Mouse (Mus musculus) midbrain, postnatal 0 days (tissue): ENCODE data around the gene Wdr95. TPM values are rescaled to one million over a fixed set of nuclear protein-coding genes. Genes with fewer than 3 reads are reported as not detected.
"Not testable (repeated sequence)": the region's sequence is repeated elsewhere in the genome, so short reads cannot be mapped to it uniquely, and the experiment has no call there.

Source experiments
- ATAC-seq: fragments of 200-750 bp; cut with Nextera tagmentation; 2 replicates; pipeline ENCODE4 v1.8.0; 2017; ENCODE audit warnings: moderate number of reproducible peaks, mild to moderate bottlenecking, moderate TSS enrichment, moderate library complexity; ENCODE audit not compliant: low FRiP score
- DNase-seq: peaks from one replicate; pipeline ENCODE4 v3.0.0-alpha.2; 2015; ENCODE audit warnings: low spot score
- H3K27ac ChIP-seq: fragments of 300-500 bp; sonication (generic); 2 replicates; pipeline ENCODE4 v1.5.1; 2014; ENCODE audit warnings: low read depth, mild to moderate bottlenecking, low read length, mixed read lengths
- H3K27me3 ChIP-seq: fragments of 300-500 bp; sonication (generic); 2 replicates; pipeline ENCODE4 v1.6.1; 2014; ENCODE audit warnings: low read length, control low read depth, mixed read lengths; ENCODE audit not compliant: insufficient read depth
- H3K36me3 ChIP-seq: fragments of 300-500 bp; sonication (generic); 2 replicates; pipeline ENCODE4 v1.6.1; 2014; ENCODE audit warnings: low read length, control low read depth, mixed read lengths; ENCODE audit not compliant: insufficient read depth
- H3K4me1 ChIP-seq: fragments of 300-500 bp; sonication (generic); 2 replicates; pipeline ENCODE4 v1.6.1; 2014; ENCODE audit warnings: mild to moderate bottlenecking, control low read depth, antibody characterized with exemption, low read length, mixed read lengths; ENCODE audit not compliant: insufficient read depth
- H3K4me2 ChIP-seq: fragments of 300-500 bp; sonication (generic); 2 replicates; pipeline ENCODE4 v1.6.1; 2014; ENCODE audit warnings: low read depth, mild to moderate bottlenecking, low read length, mixed read lengths; ENCODE audit not compliant: poor library complexity, severe bottlenecking
- H3K4me3 ChIP-seq: fragments of 300-500 bp; sonication (generic); 2 replicates; pipeline ENCODE4 v1.5.1; 2014; ENCODE audit warnings: low read depth, mild to moderate bottlenecking, low read length, moderate library complexity
- H3K9ac ChIP-seq: fragments of 300-500 bp; sonication (generic); replicated peaks from 2 replicates; pipeline ENCODE4 v1.6.1; 2014; ENCODE audit warnings: mild to moderate bottlenecking, low read length, moderate library complexity, mixed read lengths; ENCODE audit not compliant: poor library complexity, severe bottlenecking
- H3K9me3 ChIP-seq: fragments of 300-500 bp; sonication (generic); 2 replicates; pipeline ENCODE4 v1.6.1; 2016; ENCODE audit warnings: low read length, control low read depth
- CTCF ChIP-seq: IDR thresholded peaks from 2 replicates; pipeline ENCODE4 v1.5.1; 2016; ENCODE audit warnings: antibody characterized with exemption, mild to moderate bottlenecking
- WGBS: fragments of 180-500 bp; shearing (Covaris S2); extraction: QIAGEN DNeasy Blood & Tissue Kit; methylation state at CpG from one replicate; pipeline ENCODE4 v1.1.7; 2014; 5-methylcytosine and 5-hydroxymethylcytosine counted together
- polyA plus RNA-seq: library from polyadenylated mRNA; unstranded; fragments of >200 nt; fragmentation: Nextera tagmentation; extraction: Ambion mirVana; gene quantifications from 2 replicates; pipeline ENCODE4 v1.2.1, GENCODE M21; 2015
- total RNA-seq: library from RNA; depleted of rRNA; stranded (reverse); fragments of >200 nt; gene quantifications from 2 replicates; pipeline ENCODE4 v1.2.3, GENCODE M21; 2014

Wdr95 gene
- total and polyA plus RNA-seq, 2 experiments from 2014 or later, result 0.33 to 0.41 TPM

DNA sequence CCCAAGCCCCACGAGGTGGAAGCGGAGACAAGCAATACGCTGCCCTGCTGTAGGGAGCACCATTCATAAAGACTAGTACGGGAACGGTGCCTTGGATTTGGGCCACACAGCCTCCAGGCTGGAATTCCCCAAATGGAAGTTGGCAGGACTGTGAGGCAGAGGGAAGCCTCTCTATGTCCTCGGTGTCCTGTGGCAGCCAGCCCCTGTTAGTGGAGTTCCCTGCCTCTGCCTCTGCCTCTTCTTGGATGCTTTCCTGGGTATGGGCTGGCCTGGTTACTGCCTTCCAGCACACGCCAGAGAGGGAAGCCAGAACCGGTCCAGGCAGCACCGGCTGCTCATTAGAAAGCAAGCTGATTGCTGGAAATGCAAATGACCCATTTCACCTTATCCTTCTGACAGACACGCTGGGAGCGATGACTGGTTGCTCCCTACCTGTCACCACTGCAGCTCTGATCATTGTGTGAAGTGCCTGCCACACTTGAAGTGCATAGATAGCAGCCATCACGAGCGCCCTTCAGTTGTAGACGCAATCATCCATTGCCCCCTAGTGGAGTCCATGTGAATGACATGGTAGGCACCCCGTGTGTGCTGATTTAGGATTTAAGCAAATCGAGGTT is 4.1 kb upstream of the Wdr95 start:
- no peak overlapping the region for H3K9ac ChIP-seq
- no peaks in the 10 kb centered on the region for H3K9me3 ChIP-seq
- H3K36me3 ChIP-seq, result no peaks in the 10 kb centered on the region
- H3K27me3 ChIP-seq, result no peaks in the 10 kb centered on the region
- peaks cover 19% of the 10 kb centered on the region; the same call in 1 of the 2 replicates for H3K4me1 ChIP-seq
- H3K4me3 ChIP-seq, result no peak overlapping the region
- TF ChIP-seq CTCF, result peak; percentile 99
- peak; percentile 96 for DNase-seq
- H3K4me2 ChIP-seq, result peak overlapping the region; percentile 22; the same call in 1 of the 2 replicates
- peak; percentile 86 for ATAC-seq
- H3K27ac ChIP-seq, result peak overlapping the region; percentile 91
- 3% methylated on average over 15 of the region's 16 CpGs for WGBS

DNA sequence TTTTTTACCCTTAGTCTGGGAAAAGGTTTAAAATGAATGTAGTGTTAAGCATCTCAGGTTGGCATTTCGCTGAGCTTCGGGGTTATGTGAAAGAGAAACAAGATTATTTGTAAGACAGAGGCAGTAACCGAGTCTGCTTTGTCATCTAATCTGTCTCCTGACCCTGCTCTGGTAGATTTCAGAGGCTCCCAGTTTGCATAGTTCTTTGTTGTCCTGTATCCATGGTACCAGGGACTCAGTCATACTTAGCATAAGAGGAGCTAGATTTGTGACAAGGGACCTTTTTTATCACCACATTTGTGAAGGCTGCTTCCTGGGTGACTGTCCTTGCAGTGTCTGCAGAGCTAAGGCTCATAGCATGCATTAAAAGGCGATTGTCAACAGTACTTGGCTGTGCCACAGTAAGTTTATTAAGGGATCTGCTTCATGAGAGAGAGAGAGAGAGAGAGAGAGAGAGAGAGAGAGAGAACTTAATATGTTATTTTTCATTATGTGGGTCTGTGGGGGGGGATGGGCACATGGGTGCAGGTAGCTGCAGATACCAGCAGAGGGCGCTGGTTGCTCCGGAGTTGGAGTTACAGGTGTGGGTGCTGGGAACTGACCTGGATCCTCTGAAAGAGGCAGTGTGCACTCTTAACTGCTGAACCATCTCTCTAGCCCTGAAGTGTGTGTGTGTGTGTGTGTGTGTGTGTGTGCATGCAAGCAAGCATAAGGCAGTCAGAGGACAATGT is 3.3 kb upstream of the Wdr95 start:
- 40% methylated on average over 6 of the region's 6 CpGs for WGBS
- no peak overlapping the region for H3K9ac ChIP-seq
- DNase-seq (peak; percentile 49), ATAC-seq (no peak)
- H3K27me3 ChIP-seq, result no peaks in the 10 kb centered on the region
- peak; percentile 68 for TF ChIP-seq CTCF
- 0 out of 2 replicates have a peak overlapping the region, but pooled peaks have one; percentile 20 for H3K4me2 ChIP-seq
- H3K9me3 ChIP-seq, result no peaks in the 10 kb centered on the region
- peak overlapping the region; percentile 91; the same call in 1 of the 2 replicates for H3K27ac ChIP-seq
- no peak overlapping the region for H3K4me3 ChIP-seq
- peaks cover 21% of the 10 kb centered on the region; the same call in 1 of the 2 replicates for H3K4me1 ChIP-seq
- no peaks in the 10 kb centered on the region for H3K36me3 ChIP-seq

DNA sequence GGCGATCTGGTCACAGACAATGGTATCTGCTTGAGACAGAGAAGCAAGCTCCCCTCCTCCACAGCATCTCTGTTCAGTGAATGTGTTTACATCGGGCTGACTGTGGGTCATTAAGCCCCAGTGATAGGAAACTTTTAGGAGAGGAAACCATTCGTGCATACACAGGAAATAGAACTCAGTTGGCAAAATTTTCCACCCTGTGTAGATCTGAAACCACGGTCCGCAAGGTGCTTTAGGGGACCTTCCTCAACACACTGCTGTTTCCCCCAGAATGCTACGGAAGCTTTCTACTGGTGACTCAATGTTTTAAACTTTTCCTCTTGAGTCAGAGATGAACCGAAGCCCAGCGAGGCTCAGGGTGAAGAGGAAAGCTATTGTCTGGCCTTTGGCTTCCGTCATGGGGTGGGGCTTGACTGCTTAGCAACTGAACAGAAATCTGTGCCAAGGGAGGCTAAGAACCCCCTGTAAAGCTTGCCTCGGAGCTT is 2.0 kb upstream of the Wdr95 start:
- no peaks in the 10 kb centered on the region for H3K27me3 ChIP-seq
- WGBS, result 40% methylated on average over 10 of the region's 10 CpGs
- H3K4me1 ChIP-seq, result peaks cover 21% of the 10 kb centered on the region; the same call in 1 of the 2 replicates
- H3K27ac ChIP-seq, result no peak overlapping the region
- no peak overlapping the region for H3K4me3 ChIP-seq
- no peak overlapping the region for H3K4me2 ChIP-seq
- no peaks in the 10 kb centered on the region for H3K36me3 ChIP-seq
- ATAC-seq, result no peak
- H3K9ac ChIP-seq, result no peak overlapping the region
- DNase-seq, result peak; percentile 73
- no peaks in the 10 kb centered on the region for H3K9me3 ChIP-seq
- no peak for TF ChIP-seq CTCF

DNA sequence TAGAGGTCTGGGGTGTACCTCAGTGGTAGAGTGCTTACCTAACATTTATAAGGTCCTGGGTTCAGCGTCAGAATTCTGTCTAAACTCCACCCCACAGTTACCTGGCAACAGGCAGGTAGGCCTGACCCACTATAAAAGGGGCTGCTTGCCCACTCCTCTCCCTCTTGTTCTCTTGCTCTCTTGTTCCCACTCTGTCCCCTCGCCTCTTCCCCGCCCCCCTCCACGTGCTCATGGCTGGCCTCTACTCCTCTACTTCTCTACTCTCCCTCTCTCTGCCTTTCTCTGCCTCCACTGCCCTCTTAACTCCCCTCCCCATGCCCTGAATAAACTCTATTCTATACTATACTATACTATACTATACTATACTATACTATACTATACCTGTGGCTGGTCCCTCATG is 1.2 kb upstream of the Wdr95 start:
- H3K9ac ChIP-seq, H3K36me3 ChIP-seq, H3K4me3 ChIP-seq, H3K9me3 ChIP-seq, H3K4me2 ChIP-seq, DNase-seq, H3K27ac ChIP-seq, H3K27me3 ChIP-seq: not testable (repeated sequence)
- 79% methylated on average over 4 of the region's 4 CpGs for WGBS
- peaks cover 21% of the 10 kb centered on the region; the same call in 1 of the 2 replicates for H3K4me1 ChIP-seq
- 0 out of 2 replicates have a peak, but pooled peaks have one; percentile 4 for ATAC-seq

DNA sequence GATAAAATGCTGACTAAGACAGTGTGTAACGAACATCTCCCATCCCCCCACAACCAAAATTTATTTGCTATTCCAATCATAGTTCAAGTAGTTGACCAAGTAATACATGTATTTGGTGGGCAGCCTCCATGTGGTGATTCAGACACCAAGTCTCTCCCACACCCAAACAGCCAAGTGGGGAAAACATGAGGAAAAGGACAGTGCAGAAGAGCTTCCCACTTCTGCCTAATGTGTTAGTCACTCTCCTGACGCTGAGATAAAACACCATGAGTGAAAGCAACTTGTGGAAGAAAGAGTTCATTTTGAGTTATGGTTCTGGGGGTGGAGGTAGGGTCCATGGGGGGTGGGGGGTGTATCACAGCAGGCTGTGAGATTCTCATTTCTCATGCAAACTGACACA is 5.4 kb downstream of the Wdr95 start:
- Histone ChIP-seq H3K9ac (no peak overlapping the region), H3K9me3 (no peaks in the 10 kb centered on the region), H3K4me3 (no peak overlapping the region), H3K4me2 (no peak overlapping the region), H3K36me3 (no peaks in the 10 kb centered on the region), H3K27ac (no peak overlapping the region), H3K27me3 (no peaks in the 10 kb centered on the region), H3K4me1 (peaks cover 5% of the 10 kb centered on the region; the same call in 1 of the 2 replicates)
- no peak for DNase-seq
- TF ChIP-seq CTCF, result no peak
- 91% methylated on average over 2 of the region's 2 CpGs for WGBS
- no peak for ATAC-seq

DNA sequence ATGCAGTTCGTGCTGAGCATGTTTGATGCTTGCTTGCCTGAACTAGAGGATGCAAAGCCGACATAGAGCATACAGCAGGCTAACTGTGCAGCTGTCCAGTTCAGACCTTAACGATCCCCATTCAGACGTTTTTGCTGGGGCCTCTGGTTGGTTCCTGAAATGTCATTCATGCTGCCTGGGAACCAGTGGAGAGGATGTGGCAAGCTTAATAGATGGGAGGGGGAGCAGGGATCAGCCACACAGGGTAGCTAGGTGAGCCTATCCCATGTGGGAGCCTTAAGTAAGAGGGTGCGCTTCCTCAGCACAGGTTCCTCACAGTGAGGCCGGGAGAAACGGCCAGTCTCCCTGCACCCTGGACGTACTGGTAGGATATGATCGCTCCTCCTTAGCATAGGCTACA is 7.5 kb downstream of the Wdr95 start:
- no peaks in the 10 kb centered on the region for H3K27me3 ChIP-seq
- 0 out of 2 replicates have a peak overlapping the region, but pooled peaks have one; percentile 12 for H3K27ac ChIP-seq
- no peaks in the 10 kb centered on the region for H3K36me3 ChIP-seq
- DNase-seq, result no peak
- no peak overlapping the region for H3K9ac ChIP-seq
- H3K4me3 ChIP-seq, result no peak overlapping the region
- H3K4me2 ChIP-seq, result no peak overlapping the region
- H3K4me1 ChIP-seq, result peaks cover 4% of the 10 kb centered on the region; the same call in 1 of the 2 replicates
- no peak for ATAC-seq
- TF ChIP-seq CTCF, result no peak
- H3K9me3 ChIP-seq, result no peaks in the 10 kb centered on the region
- 72% methylated on average over 9 of the region's 9 CpGs for WGBS
